ENCODE assay signal across 31 mouse cellular contexts in the genomic region with DNA sequence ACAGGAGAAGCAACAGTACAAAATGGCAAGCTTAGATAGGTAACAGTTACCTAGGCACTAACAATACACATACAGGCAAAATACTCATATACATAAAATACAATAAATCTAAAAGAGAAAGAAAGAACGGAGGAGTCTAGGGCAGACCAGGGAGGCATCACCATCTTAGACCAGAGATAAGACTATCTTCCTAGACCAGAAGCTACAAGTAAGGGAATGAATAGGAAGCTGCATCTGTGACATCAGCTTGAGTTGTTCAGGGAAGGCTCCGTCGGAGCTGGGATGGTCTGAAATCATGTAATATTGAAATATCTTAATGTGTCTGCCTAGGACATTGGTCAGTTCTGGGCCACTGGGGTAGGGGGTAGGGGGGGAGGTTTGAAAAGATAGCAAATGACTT. TPM values are rescaled to one million over a fixed set of nuclear protein-coding genes. Genes with fewer than 3 reads are reported as not detected.
DNase-seq lines count a peak whose midpoint lies in the region; ATAC-seq lines count a peak whose summit lies in the region.
"Had no signal": no experiment of that assay in that cellular context is flagged by ENCODE, and none has a peak within 500 bp of the region (broad histone marks: within the 10 kb centered on the region; RNA-seq: fewer than 3 reads in every experiment).

No protein-coding gene starts in this region.

- DNase-seq in liver, embryonic 11.5 days (ENCODE audit: low spot score) = no peak
- no peak for DNase-seq in liver
- DNase-seq in forebrain, embryonic 11.5 days (ENCODE audit: low spot score) = no peak
- DNase-seq in thymus, postnatal 10 days (ENCODE audit: low spot score in 2 of 2) = no peak
- DNase-seq in adrenal gland, postnatal 25 days = no peak
- DNase-seq: adrenal gland, postnatal 14 days; cerebellum, adult 2 months; cerebellum, postnatal 14 days; forebrain, postnatal 0 days; heart, adult 2 months; heart, postnatal 4 days; kidney, postnatal 14 days; right cerebral cortex, adult 18-20 months; spleen, adult 18-20 months; thymus, adult 18-20 months; thymus, postnatal 36 days had no signal

- H3K4me3 ChIP-seq in liver, embryonic 11.5 days (ENCODE audit: low read depth, low read length) = no peak overlapping the region
- H3K4me3 ChIP-seq in liver, embryonic 15.5 days (replicated peaks) = peak overlapping the region; percentile 60
- no peak overlapping the region for H3K4me3 ChIP-seq in neural tube, embryonic 15.5 days (replicated peaks)
- H3K4me3 ChIP-seq in forebrain, embryonic 11.5 days (ENCODE audit: low read depth, low read length) = no peak overlapping the region
- H3K4me3 ChIP-seq: heart, adult 2 months had no signal

- H3K36me3 ChIP-seq in liver, embryonic 11.5 days (ENCODE audit: control insufficient read depth, insufficient read depth, low read length) = no peaks in the 10 kb centered on the region
- H3K36me3 ChIP-seq in liver, embryonic 15.5 days (replicated peaks) = no peaks in the 10 kb centered on the region
- no peaks in the 10 kb centered on the region for H3K36me3 ChIP-seq in neural tube, embryonic 15.5 days
- H3K36me3 ChIP-seq in forebrain, embryonic 11.5 days (ENCODE audit: control insufficient read depth, insufficient read depth, low read length) = no peaks in the 10 kb centered on the region
- H3K36me3 ChIP-seq: forebrain, embryonic 10.5 days; heart, embryonic 12.5 days; hindbrain, embryonic 13.5 days had no signal

- H3K27me3 ChIP-seq in liver, embryonic 11.5 days (replicated peaks; ENCODE audit: control insufficient read depth, insufficient read depth, low read length) = peaks cover 6% of the 10 kb centered on the region
- peaks cover 38% of the 10 kb centered on the region for H3K27me3 ChIP-seq in liver, embryonic 15.5 days
- peaks cover 26% of the 10 kb centered on the region; the same call in 1 of the 2 replicates for H3K27me3 ChIP-seq in neural tube, embryonic 15.5 days (replicated peaks)
- peaks cover 7% of the 10 kb centered on the region for H3K27me3 ChIP-seq in forebrain, embryonic 11.5 days (ENCODE audit: control insufficient read depth, insufficient read depth, low read length)

- no peaks in the 10 kb centered on the region for H3K9me3 ChIP-seq in liver, embryonic 11.5 days (ENCODE audit: control insufficient read depth, low read length)
- H3K9me3 ChIP-seq in liver, embryonic 15.5 days (replicated peaks) = no peaks in the 10 kb centered on the region
- H3K9me3 ChIP-seq in neural tube, embryonic 15.5 days (replicated peaks) = no peaks in the 10 kb centered on the region
- no peaks in the 10 kb centered on the region for H3K9me3 ChIP-seq in forebrain, embryonic 11.5 days (ENCODE audit: control insufficient read depth, low read length)
- H3K9me3 ChIP-seq: forebrain, embryonic 10.5 days; hindbrain, embryonic 13.5 days had no signal

- peaks cover 20% of the 10 kb centered on the region for H3K4me1 ChIP-seq in liver, embryonic 11.5 days (replicated peaks; ENCODE audit: control insufficient read depth, insufficient read depth, low read length)
- peaks cover 54% of the 10 kb centered on the region for H3K4me1 ChIP-seq in liver, embryonic 15.5 days (replicated peaks)
- peaks cover 29% of the 10 kb centered on the region for H3K4me1 ChIP-seq in neural tube, embryonic 15.5 days
- peaks cover 5% of the 10 kb centered on the region; the same call in 1 of the 2 replicates for H3K4me1 ChIP-seq in forebrain, embryonic 11.5 days (replicated peaks; ENCODE audit: control insufficient read depth, insufficient read depth, low read length)

- H3K9ac ChIP-seq in liver, embryonic 11.5 days (ENCODE audit: low read depth, low read length) = no peak overlapping the region
- H3K9ac ChIP-seq in liver, embryonic 15.5 days = no peak overlapping the region
- H3K9ac ChIP-seq in neural tube, embryonic 15.5 days (replicated peaks) = no peak overlapping the region
- H3K9ac ChIP-seq in forebrain, embryonic 11.5 days (ENCODE audit: low read length) = no peak overlapping the region
- H3K9ac ChIP-seq: heart, embryonic 12.5 days had no signal

- WGBS in liver, embryonic 11.5 days = 49% methylated on average over 3 of the region's 3 CpGs
- 21% methylated on average over 3 of the region's 3 CpGs for WGBS in liver, embryonic 15.5 days (ENCODE audit: insufficient replicate concordance)
- 90% methylated on average over 3 of the region's 3 CpGs for WGBS in neural tube, embryonic 15.5 days
- 84% methylated on average over 3 of the region's 3 CpGs for WGBS in forebrain, embryonic 11.5 days

- H3K27ac ChIP-seq in liver, embryonic 11.5 days (ENCODE audit: low read depth, low read length) = no peak overlapping the region
- H3K27ac ChIP-seq in liver, embryonic 15.5 days (replicated peaks) = peak overlapping the region; percentile 48
- H3K27ac ChIP-seq in neural tube, embryonic 15.5 days (replicated peaks) = no peak overlapping the region
- no peak overlapping the region for H3K27ac ChIP-seq in forebrain, embryonic 11.5 days (ENCODE audit: low read depth, low read length)
- H3K27ac ChIP-seq: forebrain, embryonic 10.5 days; heart, adult 2 months; hindbrain, embryonic 13.5 days; macrophage; stomach, postnatal 0 days had no signal

- peak; percentile 61 for ATAC-seq in liver, embryonic 11.5 days (replicated peaks; ENCODE audit: low FRiP score)
- peak; percentile 45; the same call in 1 of the 2 replicates for ATAC-seq in erythroblast, adult 5-6 weeks (replicated peaks; ENCODE audit: low FRiP score, poor library complexity, severe bottlenecking)
- ATAC-seq in liver, embryonic 15.5 days (ENCODE audit: insufficient read depth) = peak; percentile 59
- no peak for ATAC-seq in neural tube, embryonic 15.5 days (ENCODE audit: low FRiP score)
- no peak for ATAC-seq in forebrain, embryonic 11.5 days (replicated peaks; ENCODE audit: low FRiP score)
- ATAC-seq: intestine, postnatal 0 days had no signal

- peak overlapping the region; percentile 12; the same call in 1 of the 2 replicates for H3K4me2 ChIP-seq in liver, embryonic 11.5 days
- peak overlapping the region; percentile 89 for H3K4me2 ChIP-seq in liver, embryonic 15.5 days
- peak overlapping the region; percentile 92; the same call in 1 of the 2 replicates for H3K4me2 ChIP-seq in neural tube, embryonic 15.5 days
- H3K4me2 ChIP-seq in forebrain, embryonic 11.5 days (ENCODE audit: low read depth, low read length, severe bottlenecking) = no peak overlapping the region

RNA-seq across cellular contexts. Expression of a gene that starts 13.0 kb away (rescaled TPM):
- polyA plus RNA-seq in liver, embryonic 11.5 days (2014; fragmentation: Nextera tagmentation; extraction: Ambion mirVana) = 1.5 and 2.4 TPM in 2 replicates
- total RNA-seq in erythroblast, adult 5-6 weeks (2015; ENCODE audit: low replicate concordance) = 15.3 and 27.5 TPM in 2 replicates
- 9.3 and 10.6 TPM in 2 replicates for total RNA-seq in erythroblast, adult 5-6 weeks (2017; ENCODE audit: low replicate concordance)
- polyA plus RNA-seq in liver, embryonic 15.5 days (2015; fragmentation: Nextera tagmentation; extraction: Ambion mirVana) = 3.9 and 4.2 TPM in 2 replicates
- polyA plus RNA-seq in neural tube, embryonic 15.5 days (2015; fragmentation: Nextera tagmentation; extraction: Ambion mirVana) = 0.40 and 0.95 TPM in 2 replicates
- 0.21 and 0.35 TPM in 2 replicates for polyA plus RNA-seq in forebrain, embryonic 11.5 days (2014; fragmentation: Nextera tagmentation; extraction: Ambion mirVana)
- total RNA-seq in adrenal gland, postnatal 25 days (2021) = 0.76 and 1.6 TPM in 2 replicates
- total RNA-seq: gastrocnemius, adult 8-10 months; layer of hippocampus, postnatal 10 days; left cerebral cortex, adult 18-20 months; left cerebral cortex, postnatal 14 days had no signal

RNA-seq across cellular contexts. Expression of a gene that starts 33.0 kb away (rescaled TPM):
- 28.7 and 29.8 TPM in 2 replicates for polyA plus RNA-seq in liver, embryonic 11.5 days (2014; fragmentation: Nextera tagmentation; extraction: Ambion mirVana)
- 100 and 146 TPM in 2 replicates for total RNA-seq in erythroblast, adult 5-6 weeks (2015; ENCODE audit: low replicate concordance)
- total RNA-seq in erythroblast, adult 5-6 weeks (2017; ENCODE audit: low replicate concordance) = 78.3 and 110 TPM in 2 replicates
- polyA plus RNA-seq in liver, embryonic 15.5 days (2015; fragmentation: Nextera tagmentation; extraction: Ambion mirVana) = 27.2 and 28.0 TPM in 2 replicates
- 11.5 and 11.8 TPM in 2 replicates for polyA plus RNA-seq in neural tube, embryonic 15.5 days (2015; fragmentation: Nextera tagmentation; extraction: Ambion mirVana)
- 4.3 TPM in 2 replicates for polyA plus RNA-seq in forebrain, embryonic 11.5 days (2014; fragmentation: Nextera tagmentation; extraction: Ambion mirVana)
- 5.5 and 7.4 TPM in 2 replicates for total RNA-seq in adrenal gland, postnatal 25 days (2021)
- polyA plus RNA-seq: C2C12 had no signal

RNA-seq across cellular contexts. Expression of a gene that starts 55.4 kb away (rescaled TPM):
- 1.8 and 2.0 TPM in 2 replicates for polyA plus RNA-seq in liver, embryonic 11.5 days (2014; fragmentation: Nextera tagmentation; extraction: Ambion mirVana)
- 38.0 and 43.5 TPM in 2 replicates for total RNA-seq in erythroblast, adult 5-6 weeks (2015; ENCODE audit: low replicate concordance)
- 20.1 and 23.1 TPM in 2 replicates for total RNA-seq in erythroblast, adult 5-6 weeks (2017; ENCODE audit: low replicate concordance)
- 4.8 and 5.7 TPM in 2 replicates for polyA plus RNA-seq in liver, embryonic 15.5 days (2015; fragmentation: Nextera tagmentation; extraction: Ambion mirVana)
- polyA plus RNA-seq in neural tube, embryonic 15.5 days (2015; fragmentation: Nextera tagmentation; extraction: Ambion mirVana) = 1.1 and 3.2 TPM in 2 replicates
- 0.31 TPM in 1 of 2 replicates, not detected in the other for polyA plus RNA-seq in forebrain, embryonic 11.5 days (2014; fragmentation: Nextera tagmentation; extraction: Ambion mirVana)
- total RNA-seq in adrenal gland, postnatal 25 days (2021) = 1.5 and 2.6 TPM in 2 replicates
- polyA plus RNA-seq: forebrain, embryonic 10.5 days; midbrain, embryonic 11.5 days had no signal

Comparison
In these comparisons a context has a peak if more than half of its experiments do, and no peak if none do; other contexts are left out.
1. ATAC-seq: peak in liver, embryonic 11.5 days (single experiment), erythroblast, adult 5-6 weeks (single experiment) and liver, embryonic 15.5 days (single experiment); none in neural tube, embryonic 15.5 days (single experiment) and forebrain, embryonic 11.5 days (single experiment).